Mouse (Mus musculus) forebrain, embryonic 14.5 days (tissue): ENCODE data around the gene Cbx4. TPM values are rescaled to one million over a fixed set of nuclear protein-coding genes. Genes with fewer than 3 reads are reported as not detected.

Experiments used
- ATAC-seq: fragments of 200-750 bp; cut with Nextera tagmentation; 2 replicates; pipeline ENCODE4 v1.8.0; 2017; ENCODE audit warnings: mild to moderate bottlenecking, moderate library complexity
- DNase-seq: peaks from one replicate; pipeline ENCODE4 v3.0.0-alpha.2; 2015; ENCODE audit warnings: low spot score
- H3K27ac ChIP-seq: fragments of 300-500 bp; sonication (generic); 2 replicates; pipeline ENCODE4 v1.5.1; 2014; ENCODE audit warnings: low read depth, mild to moderate bottlenecking, control low read depth, low read length, moderate library complexity
- H3K27me3 ChIP-seq: fragments of 300-500 bp; sonication (generic); replicated peaks from 2 replicates; pipeline ENCODE4 v1.6.1; 2014; ENCODE audit warnings: low read length, control low read depth, mixed read lengths; ENCODE audit not compliant: control insufficient read depth, insufficient read depth
- H3K36me3 ChIP-seq: fragments of 300-500 bp; sonication (generic); 2 replicates; pipeline ENCODE4 v1.6.1; 2014; ENCODE audit warnings: low read length, control low read depth; ENCODE audit not compliant: control insufficient read depth, insufficient read depth
- H3K4me1 ChIP-seq: fragments of 300-500 bp; sonication (generic); 2 replicates; pipeline ENCODE4 v1.6.1; 2014; ENCODE audit warnings: antibody characterized with exemption, low read length, control low read depth; ENCODE audit not compliant: control insufficient read depth, insufficient read depth
- H3K4me2 ChIP-seq: fragments of 300-500 bp; sonication (generic); 2 replicates; pipeline ENCODE4 v1.6.1; 2014; ENCODE audit warnings: mild to moderate bottlenecking, control low read depth, low read length
- H3K4me3 ChIP-seq: fragments of 300-500 bp; sonication (generic); 2 replicates; pipeline ENCODE4 v1.5.1; 2014; ENCODE audit warnings: low read depth, low read length, control low read depth
- H3K9ac ChIP-seq: fragments of 300-500 bp; sonication (generic); 2 replicates; pipeline ENCODE4 v1.6.1; 2014; ENCODE audit warnings: mild to moderate bottlenecking, low read length, control low read depth, moderate library complexity
- H3K9me3 ChIP-seq: fragments of 300-500 bp; sonication (generic); replicated peaks from 2 replicates; pipeline ENCODE4 v1.6.1; 2016; ENCODE audit warnings: low read length, control low read depth, mixed read lengths; ENCODE audit not compliant: control insufficient read depth
- WGBS: fragments of 180-500 bp; shearing (Covaris S2); extraction: QIAGEN DNeasy Blood & Tissue Kit; methylation state at CpG from one replicate; pipeline ENCODE4 v1.1.7; 2014; 5-methylcytosine and 5-hydroxymethylcytosine counted together
- polyA plus RNA-seq: library from polyadenylated mRNA; unstranded; fragments of >200 nt; fragmentation: Nextera tagmentation; extraction: Ambion mirVana; gene quantifications from 2 replicates; pipeline ENCODE4 v1.2.1, GENCODE M21; 2014

The Cbx4 gene
- polyA plus RNA-seq, 1 experiment from 2014 or later, result 9.3 TPM

DNA sequence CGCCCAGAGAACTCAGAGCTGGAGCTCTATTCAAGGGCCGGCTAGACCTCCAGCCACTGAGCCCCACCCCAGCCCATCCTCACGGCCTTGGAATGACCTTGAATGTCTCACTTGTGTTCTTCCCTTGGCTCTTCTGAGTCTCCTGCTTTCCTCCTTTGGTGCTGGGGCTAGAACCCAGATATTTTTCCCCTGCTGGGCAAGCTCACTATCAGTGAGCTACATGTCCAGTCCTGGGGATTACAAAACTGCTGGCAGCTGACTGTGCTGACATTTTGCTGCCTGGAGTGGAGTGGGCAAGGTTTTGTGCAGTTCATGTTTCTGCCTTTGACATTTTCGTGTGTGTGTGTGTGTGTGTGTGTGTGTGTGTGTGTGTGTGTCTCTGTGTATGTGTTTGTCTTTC is 31.0 kb upstream of the Cbx4 start:
- Histone ChIP-seq H3K27ac (no peak overlapping the region), H3K4me1 (no peaks in the 10 kb centered on the region), H3K9ac (no peak overlapping the region), H3K36me3 (no peaks in the 10 kb centered on the region), H3K4me2 (no peak overlapping the region), H3K27me3 (no peaks in the 10 kb centered on the region), H3K9me3 (no peaks in the 10 kb centered on the region), H3K4me3 (no peak overlapping the region)
- DNase-seq, result no peak
- 74% methylated on average over 4 of the region's 4 CpGs for WGBS
- ATAC-seq, result no peak

GRCm38 (mm10) chr11:119112721-119113120 is 26.7 kb upstream of the Cbx4 start:
- no peak overlapping the region for H3K4me2 ChIP-seq
- no peak for ATAC-seq
- no peak overlapping the region for H3K27ac ChIP-seq
- no peaks in the 10 kb centered on the region for H3K4me1 ChIP-seq
- no peaks in the 10 kb centered on the region for H3K36me3 ChIP-seq
- H3K27me3 ChIP-seq, result no peaks in the 10 kb centered on the region
- no peak for DNase-seq
- H3K4me3 ChIP-seq, result no peak overlapping the region
- H3K9ac ChIP-seq, result no peak overlapping the region
- H3K9me3 ChIP-seq, result no peaks in the 10 kb centered on the region

DNA sequence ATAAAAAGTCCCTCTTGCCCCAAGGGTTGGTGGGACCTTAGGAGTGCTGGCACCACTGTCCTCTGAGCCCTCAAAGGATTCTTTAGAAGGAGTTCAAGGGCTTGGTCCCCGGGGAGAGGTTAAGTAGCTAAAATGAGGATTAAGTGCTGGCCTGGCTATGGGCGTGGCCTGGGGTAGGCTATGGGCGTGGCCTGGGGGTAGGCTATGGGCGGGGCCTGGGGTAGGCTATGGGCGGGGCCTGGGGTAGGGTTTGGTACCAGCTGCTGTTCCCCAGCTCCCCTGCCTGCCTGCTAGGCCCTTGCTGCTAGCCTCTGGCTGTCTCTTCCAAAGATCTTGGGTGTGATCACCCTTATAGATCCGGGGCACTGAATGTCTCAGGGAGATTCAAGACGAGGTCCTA is 25.3 kb upstream of the Cbx4 start:
- Histone ChIP-seq H3K27ac (no peak overlapping the region), H3K4me2 (no peak overlapping the region), H3K9ac (no peak overlapping the region), H3K27me3 (no peaks in the 10 kb centered on the region), H3K36me3 (no peaks in the 10 kb centered on the region), H3K9me3 (no peaks in the 10 kb centered on the region), H3K4me3 (no peak overlapping the region), H3K4me1 (no peaks in the 10 kb centered on the region)
- 11% methylated on average over 7 of the region's 7 CpGs for WGBS
- ATAC-seq (no peak), DNase-seq (no peak)

DNA sequence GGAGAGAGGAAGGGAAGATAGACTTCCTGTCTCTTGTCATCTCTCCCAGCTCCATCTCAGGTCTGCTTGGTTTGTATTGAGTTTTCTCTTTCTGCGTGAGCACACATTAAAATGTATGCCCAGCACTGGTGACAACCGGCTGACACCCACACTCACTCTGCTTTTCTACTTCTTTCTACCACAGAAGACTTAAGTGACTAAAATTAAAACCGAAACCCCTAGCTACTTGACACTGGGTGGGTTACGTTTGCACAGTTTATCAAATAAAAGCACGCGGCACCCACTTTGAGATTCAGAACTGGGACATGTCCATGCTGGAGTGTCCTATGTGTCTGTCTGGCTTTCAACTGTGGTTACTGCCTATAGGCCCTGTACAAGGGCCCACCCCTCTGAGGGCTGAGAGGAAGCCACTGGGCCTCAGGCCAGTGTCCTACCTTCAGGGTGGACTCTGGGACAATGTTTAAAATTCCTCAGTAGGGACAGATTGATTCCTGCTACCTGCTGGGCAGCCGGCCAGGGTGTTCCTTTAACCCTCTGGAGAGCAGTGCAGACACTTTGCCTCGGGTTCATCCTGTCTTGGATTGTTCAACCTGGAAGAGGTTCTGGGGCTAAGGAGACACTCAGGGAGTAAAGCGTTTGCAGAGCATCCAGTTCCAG is 23.5 kb upstream of the Cbx4 start:
- H3K4me1 ChIP-seq, result no peaks in the 10 kb centered on the region
- no peaks in the 10 kb centered on the region for H3K36me3 ChIP-seq
- no peaks in the 10 kb centered on the region for H3K9me3 ChIP-seq
- H3K9ac ChIP-seq, result no peak overlapping the region
- no peak overlapping the region for H3K4me2 ChIP-seq
- H3K27me3 ChIP-seq, result no peaks in the 10 kb centered on the region
- DNase-seq (no peak), ATAC-seq (no peak)
- 75% methylated on average over 9 of the region's 9 CpGs for whole genome bisulfite sequencing
- H3K27ac ChIP-seq, result no peak overlapping the region
- no peak overlapping the region for H3K4me3 ChIP-seq

GRCm38 (mm10) chr11:119108573-119109263 is 22.7 kb upstream of the Cbx4 start:
- ATAC-seq, result no peak
- 79% methylated on average over 10 of the region's 10 CpGs for WGBS

GRCm38 (mm10) chr11:119106289-119106688 is 20.3 kb upstream of the Cbx4 start:
- WGBS, result 77% methylated on average over 6 of the region's 6 CpGs
- no peaks in the 10 kb centered on the region for H3K4me1 ChIP-seq
- DNase-seq, result no peak
- no peak overlapping the region for H3K27ac ChIP-seq
- no peak overlapping the region for H3K9ac ChIP-seq
- H3K9me3 ChIP-seq, result no peaks in the 10 kb centered on the region
- no peak for ATAC-seq
- no peaks in the 10 kb centered on the region for H3K36me3 ChIP-seq
- no peak overlapping the region for H3K4me2 ChIP-seq
- H3K4me3 ChIP-seq, result no peak overlapping the region
- H3K27me3 ChIP-seq, result no peaks in the 10 kb centered on the region

More at GRCm38 (mm10) chr11:119108573-119109263, 22.7 kb upstream of the Cbx4 start:
- Histone ChIP-seq H3K36me3 (no peaks in the 10 kb centered on the region), H3K27ac (no peak overlapping the region), H3K4me3 (no peak overlapping the region), H3K27me3 (no peaks in the 10 kb centered on the region), H3K9ac (no peak overlapping the region), H3K4me1 (no peaks in the 10 kb centered on the region), H3K9me3 (no peaks in the 10 kb centered on the region), H3K4me2 (no peak overlapping the region)
- no peak for DNase-seq

- H3K27ac ChIP-seq, result no peak overlapping the region
- H3K9me3 ChIP-seq, result no peaks in the 10 kb centered on the region
- no peak overlapping the region for H3K4me2 ChIP-seq
- no peak for ATAC-seq
- H3K4me3 ChIP-seq, result no peak overlapping the region
- no peaks in the 10 kb centered on the region for H3K36me3 ChIP-seq
- H3K4me1 ChIP-seq, result no peaks in the 10 kb centered on the region
- 54% methylated on average over 8 of the region's 8 CpGs for WGBS
- no peak for DNase-seq
- H3K9ac ChIP-seq, result no peak overlapping the region
- no peaks in the 10 kb centered on the region for H3K27me3 ChIP-seq
Measured at GRCm38 (mm10) chr11:119105748-119106147, 19.7 kb upstream of the Cbx4 start.

DNA sequence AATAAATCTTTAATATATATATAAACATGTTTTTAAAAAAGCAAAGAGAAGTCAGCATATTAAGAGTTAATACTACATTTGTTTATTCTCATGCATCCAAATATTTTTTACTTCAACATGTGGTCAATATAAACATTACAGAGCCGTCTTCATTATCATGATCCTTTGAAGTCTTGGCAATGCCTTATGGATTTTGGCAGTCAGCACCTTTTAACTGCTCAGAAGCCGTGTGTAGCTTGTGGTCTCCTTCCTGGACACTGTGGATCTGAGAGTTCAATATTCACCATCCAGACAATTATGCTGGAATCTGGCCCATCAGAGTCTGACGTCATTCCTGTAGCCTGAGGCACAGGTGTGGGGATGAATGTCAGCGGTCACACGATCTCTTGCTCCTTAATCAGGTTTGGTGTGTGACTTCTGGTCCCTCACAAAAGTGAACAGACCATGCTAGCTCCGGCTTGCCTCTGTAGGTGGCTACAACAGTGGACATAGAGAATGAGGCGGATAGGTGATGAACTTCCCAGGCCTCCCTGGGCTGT is 19.1 kb upstream of the Cbx4 start:
- Histone ChIP-seq H3K9ac (no peak overlapping the region), H3K36me3 (no peaks in the 10 kb centered on the region), H3K4me3 (no peak overlapping the region), H3K4me2 (no peak overlapping the region), H3K4me1 (no peaks in the 10 kb centered on the region), H3K9me3 (no peaks in the 10 kb centered on the region), H3K27ac (no peak overlapping the region), H3K27me3 (no peaks in the 10 kb centered on the region)
- DNase-seq (no peak), ATAC-seq (no peak)
- WGBS, result 75% methylated on average over 7 of the region's 7 CpGs

GRCm38 (mm10) chr11:119103991-119104390 is 18.0 kb upstream of the Cbx4 start:
- no peaks in the 10 kb centered on the region for H3K27me3 ChIP-seq
- no peaks in the 10 kb centered on the region for H3K9me3 ChIP-seq
- H3K4me3 ChIP-seq, result no peak overlapping the region
- 88% methylated on average over 3 of the region's 3 CpGs for WGBS
- H3K4me2 ChIP-seq, result no peak overlapping the region
- H3K9ac ChIP-seq, result no peak overlapping the region
- no peaks in the 10 kb centered on the region for H3K4me1 ChIP-seq
- H3K27ac ChIP-seq, result no peak overlapping the region
- no peak for DNase-seq
- no peaks in the 10 kb centered on the region for H3K36me3 ChIP-seq
- no peak for ATAC-seq
